Mouse (Mus musculus) MEL (cell line): ENCODE measurements around the gene Lnpk. TPM values are rescaled to one million over a fixed set of nuclear protein-coding genes. Genes with fewer than 3 reads are reported as not detected.

ENCODE experiments used
- DNase-seq: peaks from one replicate; pipeline ENCODE4 v3.0.0; 2011; ENCODE audit warnings: low read depth, low spot score
- H3K27ac ChIP-seq: 2 replicates; pipeline ENCODE4 v1.5.1; 2012; ENCODE audit warnings: low read depth, mild to moderate bottlenecking, control low read depth, low read length, moderate library complexity; ENCODE audit not compliant: control insufficient read depth
- H3K27me3 ChIP-seq, 2 experiments: fragments of 150-350 bp in 1 of 2; sonication (generic) in 1 of 2; 2 replicates each; pipeline ENCODE4 v1.6.1; 2012; ENCODE audit warnings: low read length in 2 of 2, mild to moderate bottlenecking in 2 of 2, improper control_type of control experiment in 1 of 2, moderate library complexity in 1 of 2; ENCODE audit not compliant: insufficient read depth in 2 of 2, control insufficient read depth in 1 of 2
- H3K36me3 ChIP-seq, 2 experiments: 2 replicates each; pipeline ENCODE4 v1.6.1; 2012 to 2014; ENCODE audit warnings: low read length in 2 of 2, improper control_type of control experiment in 1 of 2, inconsistent platforms in 1 of 2, mild to moderate bottlenecking in 1 of 2; ENCODE audit not compliant: insufficient read depth in 2 of 2, control insufficient read depth in 1 of 2
- H3K4me1 ChIP-seq, 2 experiments: fragments of 150-350 bp in 1 of 2; sonication (generic) in 1 of 2; 2 replicates each; pipeline ENCODE4 v1.6.1; 2012; ENCODE audit warnings: low read length in 2 of 2, improper control_type of control experiment in 1 of 2, mild to moderate bottlenecking in 1 of 2; ENCODE audit not compliant: insufficient read depth in 2 of 2, control insufficient read depth in 1 of 2
- H3K4me3 ChIP-seq, 2 experiments: fragments of 150-350 bp in 1 of 2; sonication (generic) in 1 of 2; 2 replicates each; pipeline ENCODE4 v1.5.1; 2012; ENCODE audit warnings: low read depth in 2 of 2, low read length in 2 of 2, mild to moderate bottlenecking in 2 of 2, moderate library complexity in 2 of 2, control low read depth in 1 of 2, improper control_type of control experiment in 1 of 2; ENCODE audit not compliant: control insufficient read depth in 1 of 2, insufficient read depth in 1 of 2
- H3K79me2 ChIP-seq: 2 replicates; pipeline ENCODE4 v1.6.1; 2012; ENCODE audit warnings: mild to moderate bottlenecking, low read length, moderate library complexity; ENCODE audit not compliant: control insufficient read depth, poor library complexity, insufficient read depth
- H3K9ac ChIP-seq: 2 replicates; pipeline ENCODE4 v1.6.1; 2012; ENCODE audit warnings: low read depth, mild to moderate bottlenecking, control low read depth, low read length, moderate library complexity; ENCODE audit not compliant: control insufficient read depth, poor library complexity, severe bottlenecking
- H3K9me3 ChIP-seq: fragments of 150-350 bp; sonication (generic); replicated peaks from 2 replicates; pipeline ENCODE4 v1.6.1; 2012; ENCODE audit warnings: mild to moderate bottlenecking, low read length, improper control_type of control experiment, moderate library complexity; ENCODE audit not compliant: insufficient read depth
- BHLHE40 ChIP-seq: IDR thresholded peaks from 2 replicates; pipeline ENCODE4 v1.6.1; 2012; ENCODE audit warnings: low read depth, mild to moderate bottlenecking, inconsistent platforms, low read length, improper control_type of control experiment, borderline replicate concordance
- CHD1 ChIP-seq: IDR thresholded peaks from 2 replicates; pipeline ENCODE4 v1.6.1; 2012; ENCODE audit warnings: low read depth, mild to moderate bottlenecking, inconsistent platforms, low read length, improper control_type of control experiment
- CHD2 ChIP-seq: IDR thresholded peaks from 2 replicates; pipeline ENCODE4 v1.6.1; 2011; ENCODE audit warnings: low read length, improper control_type of control experiment
- CTCF ChIP-seq, 3 experiments: IDR thresholded peaks in 2 of 3; conservative IDR thresholded peaks in 1 of 3; 2 replicates each; pipeline ENCODE4 v1.5.1; 2011 to 2012; ENCODE audit warnings: low read length in 3 of 3, low read depth in 2 of 3, mild to moderate bottlenecking in 2 of 3, improper control_type of control experiment in 1 of 3, inconsistent platforms in 1 of 3, mixed read lengths in 1 of 3, moderate library complexity in 1 of 3; ENCODE audit not compliant: control insufficient read depth in 1 of 3, insufficient read depth in 1 of 3, poor library complexity in 1 of 3, severe bottlenecking in 1 of 3
- E2F4 ChIP-seq: IDR thresholded peaks from 2 replicates; pipeline ENCODE4 v1.6.1; 2011; ENCODE audit warnings: low read depth, low read length, improper control_type of control experiment, borderline replicate concordance
- ELF1 ChIP-seq: IDR thresholded peaks from 2 replicates; pipeline ENCODE4 v1.6.1; 2014; ENCODE audit warnings: low read depth, mild to moderate bottlenecking, inconsistent platforms, low read length, improper control_type of control experiment, moderate library complexity
- GABPA ChIP-seq: IDR thresholded peaks from 2 replicates; pipeline ENCODE4 v1.6.1; 2012; ENCODE audit warnings: low read depth, mild to moderate bottlenecking, inconsistent platforms, low read length, improper control_type of control experiment, moderate library complexity
- GATA1 ChIP-seq: IDR thresholded peaks from 2 replicates; pipeline ENCODE4 v1.6.1; 2011; ENCODE audit warnings: low read depth, low read length, improper control_type of control experiment
- HCFC1 ChIP-seq: IDR thresholded peaks from 2 replicates; pipeline ENCODE4 v1.6.1; 2012; ENCODE audit warnings: low read depth, mild to moderate bottlenecking, inconsistent platforms, low read length, improper control_type of control experiment, moderate library complexity
- MAFK ChIP-seq: IDR thresholded peaks from 2 replicates; pipeline ENCODE4 v1.6.1; 2011; ENCODE audit warnings: low read depth, mild to moderate bottlenecking, low read length, improper control_type of control experiment, borderline replicate concordance
- MAX ChIP-seq: IDR thresholded peaks from 2 replicates; pipeline ENCODE4 v1.6.1; 2011; ENCODE audit warnings: low read length, improper control_type of control experiment
- MAZ ChIP-seq: IDR thresholded peaks from 2 replicates; pipeline ENCODE4 v1.6.1; 2012; ENCODE audit warnings: low read depth, mild to moderate bottlenecking, inconsistent platforms, low read length, improper control_type of control experiment
- MXI1 ChIP-seq: IDR thresholded peaks from 2 replicates; pipeline ENCODE4 v1.6.1; 2011; ENCODE audit warnings: mild to moderate bottlenecking, low read depth, low read length, improper control_type of control experiment
- MYB ChIP-seq: IDR thresholded peaks from 2 replicates; pipeline ENCODE4 v1.6.1; 2011; ENCODE audit warnings: mild to moderate bottlenecking, low read depth, low read length, improper control_type of control experiment
- MYC ChIP-seq: IDR thresholded peaks from 2 replicates; pipeline ENCODE4 v1.6.1; 2011; ENCODE audit warnings: low read depth, mild to moderate bottlenecking, low read length, improper control_type of control experiment, moderate library complexity
- NELFE ChIP-seq: IDR thresholded peaks from 2 replicates; pipeline ENCODE4 v1.6.1; 2011; ENCODE audit warnings: low read depth, low read length, improper control_type of control experiment
- NRF1 ChIP-seq: IDR thresholded peaks from 2 replicates; pipeline ENCODE4 v1.6.1; 2014; ENCODE audit warnings: low read depth, mild to moderate bottlenecking, inconsistent platforms, low read length, improper control_type of control experiment, moderate library complexity; ENCODE audit not compliant: poor library complexity, insufficient read depth, severe bottlenecking
- POLR2A ChIP-seq, 2 experiments: IDR thresholded peaks; 2 replicates each; pipeline ENCODE4 v1.6.1; 2011 to 2012; ENCODE audit warnings: low read length in 2 of 2, mild to moderate bottlenecking in 2 of 2, control low read depth in 1 of 2, improper control_type of control experiment in 1 of 2, low read depth in 1 of 2, moderate library complexity in 1 of 2; ENCODE audit not compliant: control insufficient read depth in 1 of 2, insufficient read depth in 1 of 2, poor library complexity in 1 of 2
- POLR2AphosphoS2 ChIP-seq: IDR thresholded peaks from 2 replicates; pipeline ENCODE4 v1.6.1; 2011; ENCODE audit warnings: low read length, improper control_type of control experiment
- POLR2AphosphoS5 ChIP-seq: IDR thresholded peaks from 2 replicates; pipeline ENCODE4 v1.6.1; 2012; ENCODE audit warnings: low read depth, borderline replicate concordance, mild to moderate bottlenecking, inconsistent platforms, low read length, moderate library complexity, mixed read lengths
- RAD21 ChIP-seq: IDR thresholded peaks from 2 replicates; pipeline ENCODE4 v1.6.1; 2011; ENCODE audit warnings: mild to moderate bottlenecking, low read depth, low read length, improper control_type of control experiment
- RCOR1 ChIP-seq: IDR thresholded peaks from 2 replicates; pipeline ENCODE4 v1.6.1; 2012; ENCODE audit warnings: low read depth, mild to moderate bottlenecking, inconsistent platforms, low read length, improper control_type of control experiment
- SMC3 ChIP-seq: IDR thresholded peaks from 2 replicates; pipeline ENCODE4 v1.6.1; 2011; ENCODE audit warnings: low read depth, low read length, improper control_type of control experiment
- TCF12 ChIP-seq: IDR thresholded peaks from 2 replicates; pipeline ENCODE4 v1.6.1; 2014; ENCODE audit warnings: low read depth, mild to moderate bottlenecking, inconsistent platforms, low read length, improper control_type of control experiment, moderate library complexity
- UBTF ChIP-seq: IDR thresholded peaks from 2 replicates; pipeline ENCODE4 v1.6.1; 2012; ENCODE audit warnings: low read depth, mild to moderate bottlenecking, inconsistent platforms, low read length, improper control_type of control experiment, moderate library complexity, borderline replicate concordance; ENCODE audit not compliant: insufficient read depth
- USF1 ChIP-seq: IDR thresholded peaks from 2 replicates; pipeline ENCODE4 v1.6.1; 2014; ENCODE audit warnings: low read depth, mild to moderate bottlenecking, inconsistent platforms, low read length, improper control_type of control experiment, moderate library complexity
- ZC3H11A ChIP-seq: IDR thresholded peaks from 2 replicates; pipeline ENCODE4 v1.6.1; 2012; ENCODE audit warnings: low read depth, mild to moderate bottlenecking, inconsistent platforms, low read length, improper control_type of control experiment
- ZKSCAN1 ChIP-seq: IDR thresholded peaks from 2 replicates; pipeline ENCODE4 v1.6.1; 2012; ENCODE audit warnings: low read depth, mild to moderate bottlenecking, inconsistent platforms, low read length, improper control_type of control experiment, moderate library complexity
- ZMIZ1 ChIP-seq: IDR thresholded peaks from 2 replicates; pipeline ENCODE4 v1.6.1; 2012; ENCODE audit warnings: low read depth, mild to moderate bottlenecking, inconsistent platforms, low read length, improper control_type of control experiment, moderate library complexity
- ZNF384 ChIP-seq: IDR thresholded peaks from 2 replicates; pipeline ENCODE4 v1.6.1; 2012; ENCODE audit warnings: low read depth, mild to moderate bottlenecking, inconsistent platforms, low read length, improper control_type of control experiment
- polyA plus RNA-seq, 2 experiments: library from polyadenylated mRNA; stranded (reverse) in 1 of 2; unstranded in 1 of 2; fragments of >175 nt in 1 of 2; fragments of >200 nt in 1 of 2; gene quantifications; 2 replicates each; pipeline versions ENCODE4 v1.2.1 to v1.2.4; 2012; ENCODE audit warnings: low replicate concordance in 2 of 2, low read depth in 1 of 2; ENCODE audit not compliant: insufficient read length in 2 of 2, insufficient read depth in 1 of 2, missing spikeins in 1 of 2
- total RNA-seq: library from RNA; depleted of rRNA; stranded (reverse); fragments of 300-350 nt; gene quantifications from 2 replicates; pipeline ENCODE4 v1.2.3, GENCODE M21; 2012

Lnpk gene
- total and polyA plus RNA-seq, 3 experiments: 35.5 to 36.1 TPM; not detected in 1

DNA sequence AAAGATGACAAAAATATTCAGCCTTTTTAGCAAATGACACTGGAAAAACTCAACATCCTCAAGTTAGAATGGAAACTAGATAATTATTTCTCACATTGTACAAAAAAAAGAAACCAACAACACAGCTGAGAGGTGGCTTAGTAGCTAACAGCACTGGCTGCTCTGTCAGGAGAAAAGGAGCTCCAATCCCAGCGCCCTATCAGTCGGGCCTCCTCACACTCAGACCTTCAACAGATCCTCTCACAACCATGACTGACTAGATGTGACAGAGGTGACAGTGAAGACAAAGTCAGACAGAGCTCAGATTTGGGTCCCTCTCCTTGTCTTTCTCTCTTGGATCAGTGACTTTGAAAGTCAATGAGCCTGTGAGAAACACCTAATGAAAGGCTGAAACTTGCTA lies 21.8 kb downstream of the Lnpk start:
- Histone ChIP-seq H3K79me2 (peaks cover 2% of the 10 kb centered on the region; the same call in 1 of the 2 replicates), H3K36me3 (peaks cover 14 to 36% of the 10 kb centered on the region in 2 experiments), H3K27ac (no peak overlapping the region), H3K4me3 (no peak overlapping the region), H3K27me3 (no peaks in the 10 kb centered on the region), H3K4me1 (peaks cover 0 to 24% of the 10 kb centered on the region in 2 experiments; a peak in 2 of 4 replicates), H3K9ac (no peak overlapping the region), H3K9me3 (no peaks in the 10 kb centered on the region)
- no peak for DNase-seq
- TF ChIP-seq ELF1 (no peak), MAFK (no peak), ZC3H11A (no peak), GABPA (no peak), GATA1 (no peak), MYC (no peak), HCFC1 (no peak), CHD1 (no peak), CTCF (IDR thresholded peaks at IDR 0.05 in 2 of 3, conservative IDR thresholded peaks at IDR 0.05 in 1 of 3; ENCODE audit: control insufficient read depth in 1 of 3, insufficient read depth in 1 of 3, low read depth in 2 of 3, low read length in 3 of 3, poor library complexity in 1 of 3, severe bottlenecking in 1 of 3) (no peak), USF1 (no peak), RCOR1 (no peak), NRF1 (no peak), BHLHE40 (no peak), POLR2AphosphoS2 (no peak), ZMIZ1 (no peak), MAZ (no peak)
- TF ChIP-seq, all 39 proteins: peak for 0

DNA sequence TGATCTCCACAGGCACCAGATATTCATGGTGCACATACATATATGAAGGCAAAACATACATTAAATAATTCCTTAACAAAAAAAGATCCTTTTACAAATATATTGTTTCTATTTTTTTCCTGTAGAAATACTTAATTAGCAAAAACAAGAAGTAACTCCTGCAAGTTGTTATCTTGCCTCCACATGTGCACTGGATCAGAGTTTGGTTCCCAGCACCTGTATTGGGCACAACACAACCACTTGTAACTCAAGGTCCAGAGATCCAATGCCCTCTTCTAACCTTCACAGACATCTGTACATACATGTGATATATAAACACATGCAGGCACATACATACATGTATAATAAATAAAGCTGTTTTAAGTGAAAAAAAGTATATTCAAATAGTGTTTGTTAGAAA lies 27.3 kb downstream of the Lnpk start:
- Histone ChIP-seq H3K9me3 (no peaks in the 10 kb centered on the region), H3K27me3 (no peaks in the 10 kb centered on the region), H3K79me2 (peaks cover 2% of the 10 kb centered on the region; the same call in 1 of the 2 replicates), H3K4me1 (peaks cover 0 to 8% of the 10 kb centered on the region in 2 experiments; a peak in 2 of 4 replicates), H3K36me3 (peaks cover 7 to 49% of the 10 kb centered on the region in 2 experiments), H3K4me3 (no peak overlapping the region), H3K9ac (no peak overlapping the region), H3K27ac (no peak overlapping the region)
- peak; percentile 65 for DNase-seq
- no peak for TF ChIP-seq CTCF (IDR thresholded peaks at IDR 0.05 in 2 of 3, conservative IDR thresholded peaks at IDR 0.05 in 1 of 3; ENCODE audit: control insufficient read depth in 1 of 3, insufficient read depth in 1 of 3, low read depth in 2 of 3, low read length in 3 of 3, poor library complexity in 1 of 3, severe bottlenecking in 1 of 3)
- TF ChIP-seq POLR2A (IDR thresholded peaks at IDR 0.05; ENCODE audit: control insufficient read depth in 1 of 2, insufficient read depth in 1 of 2, low read depth in 1 of 2, low read length in 2 of 2, poor library complexity in 1 of 2): no peak
- TF ChIP-seq E2F4: no peak
- TF ChIP-seq USF1: no peak
- no peak for TF ChIP-seq ELF1
- no peak; the same call in 1 of the 2 replicates for TF ChIP-seq ZNF384
- no peak for TF ChIP-seq POLR2AphosphoS5
- TF ChIP-seq TCF12: peak; percentile 73
- TF ChIP-seq MAFK: no peak
- TF ChIP-seq RCOR1: no peak
- no peak for TF ChIP-seq MYC
- no peak for TF ChIP-seq NRF1
- no peak for TF ChIP-seq POLR2AphosphoS2
- TF ChIP-seq ZMIZ1: no peak
- TF ChIP-seq SMC3: no peak
- no peak for TF ChIP-seq RAD21
- peak; percentile 83 for TF ChIP-seq GATA1
- TF ChIP-seq MYB: no peak
- no peak for TF ChIP-seq BHLHE40
- TF ChIP-seq MAX: no peak
- TF ChIP-seq CHD2: no peak
- TF ChIP-seq UBTF: no peak
- TF ChIP-seq ZC3H11A: no peak
- no peak for TF ChIP-seq ZKSCAN1
- no peak for TF ChIP-seq NELFE
- peak; percentile 34; the same call in 1 of the 2 replicates for TF ChIP-seq MXI1
